Mouse (Mus musculus): ENCODE measurements around the gene Trak1. TPM values are rescaled to one million over a fixed set of nuclear protein-coding genes. Genes with fewer than 3 reads are reported as not detected.

Gene Trak1
- 60.7 and 61.2 TPM in 2 replicates for polyA plus RNA-seq (2015; fragmentation: Nextera tagmentation; extraction: Ambion mirVana)

DNA sequence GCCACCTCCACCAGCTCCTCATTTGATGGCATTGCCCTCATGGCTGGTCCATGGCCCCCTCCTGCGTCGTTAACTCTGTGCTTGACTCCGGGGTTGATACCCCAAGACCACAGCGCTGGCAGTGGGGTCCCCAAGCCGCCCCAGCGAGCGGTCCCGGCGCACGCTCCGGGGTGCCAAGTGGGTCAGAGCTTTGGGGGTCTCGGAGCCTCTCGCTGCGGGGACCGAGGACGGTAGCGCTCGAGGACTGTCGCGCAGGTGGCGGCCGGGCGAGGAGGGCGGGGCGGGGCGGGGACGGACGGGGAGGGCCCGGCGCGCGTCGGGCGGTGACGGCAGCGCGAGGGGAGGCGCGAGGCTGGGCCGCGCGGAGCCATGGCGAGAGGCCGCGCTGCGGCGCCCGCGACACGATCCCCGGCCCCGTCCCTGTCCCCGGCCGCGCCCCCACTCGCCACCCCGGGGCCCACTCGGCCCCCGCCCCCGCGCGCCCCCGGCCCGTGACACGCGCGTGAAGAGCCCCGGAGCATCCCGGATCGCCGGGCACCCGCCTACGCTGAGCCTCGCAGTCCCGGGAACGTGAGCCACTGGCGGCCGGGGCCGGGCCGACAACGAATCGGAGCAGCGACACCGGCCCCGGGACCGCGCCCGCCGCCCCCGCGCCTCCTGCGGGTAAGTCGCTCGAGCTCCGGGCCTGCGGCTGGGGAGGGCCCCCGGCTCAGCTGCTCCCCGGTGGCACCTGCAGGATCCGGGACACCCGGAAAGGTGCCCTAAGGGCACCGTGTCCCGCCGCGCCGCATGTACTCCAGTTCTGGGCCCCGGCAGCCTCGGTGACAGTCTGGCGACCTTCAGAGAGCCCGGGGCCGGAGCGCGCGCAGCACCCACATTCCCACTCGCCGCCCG lies at the start of gene Trak1:
Gene Trak1, plus strand, starts transcription at position 332 of the 894 bp plus-strand sequence.
- peak; percentile 89 for ATAC-seq (replicated peaks)

DNA sequence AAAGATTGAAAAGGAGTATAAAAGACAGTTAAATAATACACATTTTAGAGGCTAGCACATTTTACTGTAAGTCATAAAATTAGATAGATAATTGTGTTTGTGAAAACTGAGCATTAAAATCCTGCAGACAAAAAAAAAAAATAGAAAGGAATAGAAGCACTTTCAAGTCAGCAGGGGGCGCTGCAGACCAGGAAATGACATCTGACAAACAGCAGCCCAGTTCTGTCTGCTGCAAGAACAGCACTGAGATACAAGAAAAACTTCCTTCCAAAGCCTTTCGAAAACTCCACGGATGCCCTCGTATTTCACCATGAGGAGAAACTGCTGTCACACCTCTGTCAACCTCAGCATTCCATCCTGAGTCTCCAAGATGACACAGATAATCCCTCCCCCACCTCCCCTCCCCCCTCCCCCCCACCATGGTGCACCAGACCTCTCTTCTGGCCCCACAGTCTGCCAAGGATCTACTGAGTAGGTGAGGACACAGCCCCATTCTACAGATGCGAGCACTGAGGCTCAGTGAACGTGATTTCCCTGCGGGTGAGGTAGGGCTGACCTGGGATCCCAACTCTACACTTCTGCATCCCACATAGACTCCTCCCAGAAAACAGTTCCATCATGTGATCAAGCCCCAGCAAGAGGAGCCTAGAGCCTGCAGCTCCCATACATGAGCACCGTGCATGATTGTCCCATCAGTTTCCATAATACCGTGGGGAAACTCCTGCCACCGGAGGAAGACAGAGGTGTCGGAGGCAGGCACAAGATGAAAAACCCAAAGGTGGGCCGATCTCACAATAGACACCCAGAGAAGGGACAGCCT lies 49.1 kb upstream of the Trak1 start:
- no peaks in the 10 kb centered on the region for H3K36me3 ChIP-seq (replicated peaks)
- peak; percentile 56; the same call in 1 of the 2 replicates for ATAC-seq (replicated peaks)
- no peaks in the 10 kb centered on the region for H3K4me1 ChIP-seq
- H3K27me3 ChIP-seq (replicated peaks), result no peaks in the 10 kb centered on the region
- H3K9ac ChIP-seq, result no peak overlapping the region
- WGBS, result 68% methylated on average over 12 of the region's 12 CpGs
- no peak overlapping the region for H3K4me2 ChIP-seq
- no peak overlapping the region for H3K4me3 ChIP-seq
- no peak overlapping the region for H3K27ac ChIP-seq
- no peaks in the 10 kb centered on the region for H3K9me3 ChIP-seq

More for the DNA sequence above, at the start of gene Trak1:
- Histone ChIP-seq H3K4me2 (peak within 1 kb of the TSS; percentile 95), H3K4me3 (peak within 1 kb of the TSS; percentile 88), H3K27me3 (replicated peaks) (no peaks in the 10 kb centered on the region), H3K9ac (peak within 1 kb of the TSS; percentile 85), H3K9me3 (no peaks in the 10 kb centered on the region), H3K36me3 (replicated peaks) (no peaks in the 10 kb centered on the region), H3K4me1 (peaks cover 39% of the 10 kb centered on the region), H3K27ac (peak within 1 kb of the TSS; percentile 75)
- WGBS, result under 1% methylated on average over 103 of the region's 116 CpGs

DNA sequence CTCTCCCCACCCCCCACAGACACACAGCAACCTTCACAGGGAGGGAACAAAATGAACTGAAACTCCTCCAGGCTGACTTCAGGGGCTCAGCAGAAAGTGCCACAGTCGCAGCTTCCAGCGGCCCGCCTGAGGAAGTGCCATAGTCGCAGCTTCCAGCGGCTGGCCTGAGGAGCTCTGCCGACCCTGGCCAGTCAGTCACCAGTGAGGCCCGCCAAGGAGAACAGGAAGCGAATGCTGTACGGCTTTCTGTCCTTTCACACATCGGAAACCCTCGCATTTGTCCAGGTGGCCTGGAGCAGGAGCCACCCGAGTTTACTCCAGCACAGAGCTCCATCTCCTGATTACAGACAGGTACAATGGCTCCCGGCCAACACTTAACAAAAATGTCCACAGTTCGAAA lies 47.5 kb upstream of the Trak1 start:
- no peaks in the 10 kb centered on the region for H3K36me3 ChIP-seq (replicated peaks)
- no peak for ATAC-seq (replicated peaks)
- WGBS, result 67% methylated on average over 14 of the region's 14 CpGs
- no peaks in the 10 kb centered on the region for H3K27me3 ChIP-seq (replicated peaks)
- no peak overlapping the region for H3K4me3 ChIP-seq
- no peaks in the 10 kb centered on the region for H3K4me1 ChIP-seq
- H3K9ac ChIP-seq, result no peak overlapping the region
- no peaks in the 10 kb centered on the region for H3K9me3 ChIP-seq
- no peak overlapping the region for H3K4me2 ChIP-seq
- H3K27ac ChIP-seq, result no peak overlapping the region

DNA sequence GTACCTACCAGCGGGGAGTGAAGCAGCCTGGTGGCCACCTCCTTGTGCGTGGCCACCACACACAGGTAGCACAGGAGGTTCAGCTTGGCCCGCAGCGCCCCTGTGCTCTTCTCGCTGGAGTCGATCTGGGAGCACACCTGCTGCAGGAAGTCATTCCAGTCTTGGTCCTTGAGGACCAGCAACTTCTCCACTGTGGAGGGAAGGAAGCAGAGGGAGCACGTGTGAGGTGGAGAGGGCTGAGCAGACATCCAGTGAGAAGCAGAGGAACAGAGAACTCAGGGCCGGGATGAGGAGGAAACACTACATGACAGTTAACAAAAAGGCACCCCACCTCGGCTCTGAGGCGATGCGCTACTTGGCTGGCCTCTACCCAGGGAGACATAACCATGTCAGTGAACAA lies 46.4 kb upstream of the Trak1 start:
- no peak overlapping the region for H3K9ac ChIP-seq
- no peaks in the 10 kb centered on the region for H3K9me3 ChIP-seq
- no peaks in the 10 kb centered on the region for H3K36me3 ChIP-seq (replicated peaks)
- no peak overlapping the region for H3K4me2 ChIP-seq
- no peak overlapping the region for H3K27ac ChIP-seq
- no peak overlapping the region for H3K4me3 ChIP-seq
- H3K27me3 ChIP-seq (replicated peaks), result no peaks in the 10 kb centered on the region
- no peaks in the 10 kb centered on the region for H3K4me1 ChIP-seq
- no peak for ATAC-seq (replicated peaks)
- WGBS, result 93% methylated on average over 11 of the region's 11 CpGs

DNA sequence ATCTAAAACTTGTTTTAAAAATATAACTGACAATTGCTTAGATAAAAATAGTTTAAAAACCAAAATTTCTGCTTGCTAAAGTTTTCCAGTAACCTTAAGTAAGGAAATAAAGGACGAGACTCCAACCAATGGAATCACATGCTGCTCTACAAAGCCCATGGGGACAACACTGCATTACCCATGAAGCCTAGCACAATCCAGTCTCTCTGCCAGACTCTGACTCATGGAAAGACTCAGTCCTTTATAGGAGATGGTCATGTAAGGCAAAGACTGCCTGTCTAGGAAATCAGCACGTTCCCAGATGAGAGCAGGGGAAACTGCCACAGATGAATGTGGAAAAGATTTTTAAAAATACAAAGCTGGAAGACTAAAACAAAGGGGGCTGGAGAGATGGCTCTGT lies 43.3 kb upstream of the Trak1 start:
- H3K4me2 ChIP-seq, result no peak overlapping the region
- H3K27ac ChIP-seq, result no peak overlapping the region
- H3K9me3 ChIP-seq, result no peaks in the 10 kb centered on the region
- H3K36me3 ChIP-seq (replicated peaks), result no peaks in the 10 kb centered on the region
- H3K27me3 ChIP-seq (replicated peaks), result no peaks in the 10 kb centered on the region
- 79% methylated on average over 2 of the region's 2 CpGs for WGBS
- no peak overlapping the region for H3K9ac ChIP-seq
- no peaks in the 10 kb centered on the region for H3K4me1 ChIP-seq
- no peak for ATAC-seq (replicated peaks)
- H3K4me3 ChIP-seq, result no peak overlapping the region

DNA sequence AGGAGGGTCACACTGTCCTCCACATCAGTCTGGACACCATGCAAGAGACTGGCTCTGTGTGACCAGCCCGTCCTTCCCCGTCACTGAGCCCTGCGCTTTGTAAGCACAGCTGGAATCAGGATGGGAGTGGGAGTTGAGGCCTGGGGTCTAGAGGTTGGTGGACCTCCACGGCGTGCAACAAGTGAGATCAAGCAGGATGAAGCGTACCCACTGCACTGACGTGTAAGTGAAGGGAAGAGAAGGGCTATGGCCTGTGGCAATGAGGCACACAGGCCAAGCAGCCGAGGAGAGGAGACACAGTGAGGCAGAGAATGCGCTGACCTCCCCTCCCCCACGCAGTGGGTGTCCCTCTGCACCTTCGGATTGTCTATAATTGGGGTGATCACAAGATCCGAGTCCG lies 42.5 kb upstream of the Trak1 start:
- 96% methylated on average over 13 of the region's 13 CpGs for WGBS
- Histone ChIP-seq H3K9me3 (no peaks in the 10 kb centered on the region), H3K4me1 (no peaks in the 10 kb centered on the region), H3K4me3 (no peak overlapping the region), H3K36me3 (replicated peaks) (no peaks in the 10 kb centered on the region), H3K4me2 (no peak overlapping the region), H3K9ac (no peak overlapping the region), H3K27me3 (replicated peaks) (no peaks in the 10 kb centered on the region), H3K27ac (no peak overlapping the region)
- no peak for ATAC-seq (replicated peaks)

DNA sequence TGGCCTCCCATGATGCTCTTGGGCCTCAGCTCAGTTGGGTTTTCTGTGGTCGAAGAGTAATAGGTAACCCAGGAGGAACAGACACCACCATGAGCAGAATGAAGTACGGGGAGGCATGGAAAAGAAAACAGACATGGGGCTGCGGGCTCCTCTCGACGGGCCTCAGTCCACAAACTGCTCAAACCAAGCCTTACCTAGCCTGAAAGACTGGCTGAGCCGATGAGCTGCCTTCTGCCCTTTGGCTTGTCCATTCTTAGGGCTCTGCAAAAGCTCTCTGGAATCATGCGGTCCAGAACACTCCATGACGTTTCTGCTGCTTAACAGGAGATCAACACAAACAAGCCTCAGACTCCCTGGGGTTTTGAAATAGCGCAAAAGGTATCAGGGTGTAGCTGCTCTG lies 40.2 kb upstream of the Trak1 start:
- Histone ChIP-seq H3K4me1 (no peaks in the 10 kb centered on the region), H3K4me2 (no peak overlapping the region), H3K36me3 (replicated peaks) (no peaks in the 10 kb centered on the region), H3K27me3 (replicated peaks) (no peaks in the 10 kb centered on the region), H3K9me3 (no peaks in the 10 kb centered on the region), H3K27ac (no peak overlapping the region), H3K4me3 (no peak overlapping the region), H3K9ac (no peak overlapping the region)
- 83% methylated on average over 9 of the region's 9 CpGs for WGBS
- ATAC-seq (replicated peaks), result no peak

DNA sequence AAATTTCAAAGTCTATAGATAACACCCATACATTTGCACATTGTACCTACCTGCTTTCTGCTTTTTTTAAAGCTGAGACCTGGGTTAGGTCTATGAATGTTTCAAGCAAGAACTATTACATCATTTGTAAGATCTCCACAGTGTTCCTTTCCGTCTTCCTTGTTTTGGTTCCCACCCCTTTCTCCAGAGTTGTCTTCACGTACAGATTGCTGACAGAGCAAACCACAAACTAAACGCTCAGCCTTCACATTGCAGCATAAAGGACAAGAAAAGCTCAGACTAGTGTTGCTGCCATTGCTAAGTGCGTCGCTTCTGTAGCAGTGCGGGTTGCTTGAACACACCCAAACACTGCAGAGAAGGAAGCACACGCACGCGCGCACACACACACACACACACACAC lies 32.0 kb upstream of the Trak1 start:
- H3K4me2 ChIP-seq, result no peak overlapping the region
- H3K4me3 ChIP-seq, result no peak overlapping the region
- H3K9me3 ChIP-seq, result no peaks in the 10 kb centered on the region
- H3K4me1 ChIP-seq, result no peaks in the 10 kb centered on the region
- no peak overlapping the region for H3K9ac ChIP-seq
- no peaks in the 10 kb centered on the region for H3K27me3 ChIP-seq (replicated peaks)
- H3K27ac ChIP-seq, result no peak overlapping the region
- no peak for ATAC-seq (replicated peaks)
- WGBS, result 86% methylated on average over 10 of the region's 10 CpGs
- H3K36me3 ChIP-seq (replicated peaks), result no peaks in the 10 kb centered on the region

DNA sequence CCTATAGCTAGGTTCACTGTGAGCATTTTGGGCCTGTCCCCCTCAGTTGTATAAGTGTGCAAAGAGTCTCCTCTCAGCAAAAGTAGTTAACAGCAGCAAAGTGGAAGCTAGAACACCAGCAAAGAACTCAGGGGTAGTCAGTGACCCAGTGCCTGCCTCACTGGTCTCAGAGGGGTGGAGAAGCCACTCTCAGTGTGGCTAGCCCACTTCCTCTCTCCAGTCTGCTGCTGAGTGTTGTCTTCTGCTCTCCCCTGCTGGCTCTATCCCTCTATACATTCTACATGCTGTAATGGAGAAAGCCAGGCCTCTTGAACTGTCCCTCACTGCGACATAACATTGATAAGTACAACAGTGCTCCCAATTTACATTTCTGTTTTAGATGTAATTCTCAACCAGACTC lies 26.2 kb upstream of the Trak1 start:
- Histone ChIP-seq H3K27me3 (replicated peaks) (no peaks in the 10 kb centered on the region), H3K4me1 (peaks cover 3% of the 10 kb centered on the region; the same call in 1 of the 2 replicates), H3K27ac (no peak overlapping the region), H3K36me3 (replicated peaks) (no peaks in the 10 kb centered on the region), H3K9me3 (no peaks in the 10 kb centered on the region), H3K4me2 (no peak overlapping the region), H3K4me3 (no peak overlapping the region), H3K9ac (no peak overlapping the region)
- 72% methylated on average over 1 of the region's 1 CpGs for WGBS
- no peak for ATAC-seq (replicated peaks)

DNA sequence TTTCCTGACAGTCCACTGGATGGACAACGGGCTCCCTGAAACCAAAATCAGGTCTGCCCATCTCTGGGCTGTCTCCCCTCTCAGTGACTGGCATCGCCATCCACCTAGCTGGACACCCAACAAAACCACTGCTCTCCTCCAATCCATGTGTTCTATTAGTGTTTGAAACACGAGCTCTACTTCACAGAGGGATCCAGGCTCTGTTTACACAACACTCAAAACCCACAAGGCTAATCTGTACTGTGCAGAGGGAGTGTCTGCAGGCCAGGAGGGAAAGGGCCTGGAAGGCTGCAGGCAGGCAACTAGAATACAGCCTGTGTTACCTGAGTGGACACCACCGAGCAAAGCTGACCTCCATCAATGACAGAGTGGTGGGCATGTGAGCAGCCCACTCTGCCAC lies 25.7 kb upstream of the Trak1 start:
- 79% methylated on average over 4 of the region's 4 CpGs for WGBS
- no peak for ATAC-seq (replicated peaks)

DNA sequence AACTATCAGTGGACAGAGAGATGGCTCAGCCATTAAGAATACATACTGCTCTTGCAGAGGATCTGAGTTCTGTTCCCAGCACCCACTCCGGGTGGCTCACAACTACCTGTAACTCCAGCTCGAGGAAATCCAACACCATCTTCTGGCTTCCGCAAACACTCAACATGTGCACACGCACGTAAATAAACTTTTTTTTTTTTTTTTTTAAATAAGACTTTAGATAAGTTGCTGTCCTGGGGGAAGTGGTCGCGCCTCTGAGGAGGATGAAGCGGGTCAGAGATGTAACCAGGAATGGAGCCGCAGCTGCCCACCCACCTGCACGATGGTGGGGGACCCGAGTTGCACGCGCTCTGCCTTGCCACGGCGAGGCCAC lies 20.6 kb upstream of the Trak1 start:
- Histone ChIP-seq H3K27ac (peak overlapping the region; percentile 89), H3K9me3 (no peaks in the 10 kb centered on the region), H3K4me2 (peak overlapping the region; percentile 70), H3K9ac (peak overlapping the region; percentile 64), H3K4me1 (peaks cover 15% of the 10 kb centered on the region), H3K36me3 (replicated peaks) (no peaks in the 10 kb centered on the region), H3K4me3 (peak overlapping the region; percentile 62), H3K27me3 (replicated peaks) (no peaks in the 10 kb centered on the region)
- 16% methylated on average over 15 of the region's 15 CpGs for WGBS
- ATAC-seq (replicated peaks), result no peak

More for the DNA sequence above, 25.7 kb upstream of the Trak1 start:
- Histone ChIP-seq H3K9me3 (no peaks in the 10 kb centered on the region), H3K9ac (no peak overlapping the region), H3K27ac (no peak overlapping the region), H3K27me3 (replicated peaks) (no peaks in the 10 kb centered on the region), H3K36me3 (replicated peaks) (no peaks in the 10 kb centered on the region), H3K4me2 (no peak overlapping the region), H3K4me1 (peaks cover 7% of the 10 kb centered on the region), H3K4me3 (no peak overlapping the region)

Data from midbrain, embryonic 15.5 days (tissue).